Mouse (Mus musculus) brain, embryonic 14.5 days (tissue): ENCODE data around the gene P2rx3. TPM values are rescaled to one million over a fixed set of nuclear protein-coding genes. Genes with fewer than 3 reads are reported as not detected.

Experiments used
- DNase-seq: peaks from one replicate; pipeline ENCODE4 v3.0.0-alpha.2; 2011; ENCODE audit warnings: low read depth
- CTCF ChIP-seq: fragments of 200-500 bp; IDR thresholded peaks from 2 replicates; pipeline ENCODE4 v1.5.1; 2012; ENCODE audit warnings: inconsistent platforms, mild to moderate bottlenecking, moderate library complexity, borderline replicate concordance; ENCODE audit not compliant: insufficient read depth, insufficient read length; ENCODE audit errors: extremely low read depth
- POLR2A ChIP-seq: fragments of 200-500 bp; IDR thresholded peaks from 2 replicates; pipeline ENCODE4 v1.6.1; 2012; ENCODE audit warnings: mild to moderate bottlenecking, inconsistent platforms, borderline replicate concordance; ENCODE audit not compliant: poor library complexity, insufficient read depth, insufficient read length, severe bottlenecking; ENCODE audit errors: extremely low read depth
- polyA plus RNA-seq: library from polyadenylated mRNA; depleted of rRNA; stranded (reverse); fragments of >200 nt; gene quantifications from 2 replicates; pipeline ENCODE4 v1.2.3, GENCODE M21; 2012

The P2rx3 gene
- polyA plus RNA-seq, 1 experiment, result 6.1 TPM

GRCm38 (mm10) chr2:85027281-85027680 is 10.0 kb downstream of the P2rx3 start:
- no peak for DNase-seq
- TF ChIP-seq CTCF (no peak), POLR2A (no peak)

GRCm38 (mm10) chr2:85026178-85026577 is 11.1 kb downstream of the P2rx3 start:
- no peak for DNase-seq
- TF ChIP-seq CTCF (no peak), POLR2A (no peak)

GRCm38 (mm10) chr2:85022043-85022442 is 15.2 kb downstream of the P2rx3 start:
- DNase-seq, result peak; percentile 39
- TF ChIP-seq CTCF (peak; percentile 72), POLR2A (no peak)

GRCm38 (mm10) chr2:85014588-85014982 is 22.7 kb downstream of the P2rx3 start:
- TF ChIP-seq CTCF (no peak), POLR2A (no peak)
- DNase-seq, result no peak

GRCm38 (mm10) chr2:85013826-85014587 is 23.3 kb downstream of the P2rx3 start:
- TF ChIP-seq CTCF, result no peak
- TF ChIP-seq POLR2A, result no peak

GRCm38 (mm10) chr2:85012679-85013078 is 24.6 kb downstream of the P2rx3 start:
- no peak for TF ChIP-seq CTCF
- no peak for TF ChIP-seq POLR2A
- DNase-seq, result peak; percentile 45

More at GRCm38 (mm10) chr2:85013826-85014587, 23.3 kb downstream of the P2rx3 start:
- DNase-seq, result no peak

- TF ChIP-seq POLR2A (no peak), CTCF (no peak)
- DNase-seq, result peak; percentile 69
These were observed 25.2 kb downstream of the P2rx3 start for GRCm38 (mm10) chr2:85011906-85012604.

- TF ChIP-seq CTCF (no peak), POLR2A (no peak)
These were observed 28.1 kb downstream of the P2rx3 start for GRCm38 (mm10) chr2:85009212-85009611.

GRCm38 (mm10) chr2:85007729-85008128 is 29.5 kb downstream of the P2rx3 start:
- TF ChIP-seq CTCF, result peak; percentile 47; the same call in 1 of the 2 replicates
- no peak for TF ChIP-seq POLR2A
- DNase-seq, result peak; percentile 57

More at GRCm38 (mm10) chr2:85009212-85009611, 28.1 kb downstream of the P2rx3 start:
- no peak for DNase-seq

- TF ChIP-seq POLR2A, result no peak
- TF ChIP-seq CTCF, result no peak
- DNase-seq, result no peak
These were observed 30.7 kb downstream of the P2rx3 start for GRCm38 (mm10) chr2:85006600-85006999.

GRCm38 (mm10) chr2:85004341-85004740 is 32.9 kb downstream of the P2rx3 start:
- no peak for DNase-seq
- no peak for TF ChIP-seq CTCF
- TF ChIP-seq POLR2A, result no peak

- TF ChIP-seq CTCF (no peak), POLR2A (no peak)
- no peak for DNase-seq
These were observed 34.7 kb downstream of the P2rx3 start for GRCm38 (mm10) chr2:85002575-85002974.

- TF ChIP-seq CTCF (no peak), POLR2A (no peak)
- DNase-seq, result no peak
These were observed 35.8 kb downstream of the P2rx3 start for GRCm38 (mm10) chr2:85001497-85001896.

- no peak for TF ChIP-seq CTCF
- no peak for TF ChIP-seq POLR2A
- no peak for DNase-seq
These were observed 37.6 kb downstream of the P2rx3 start for GRCm38 (mm10) chr2:84999486-85000181.

GRCm38 (mm10) chr2:84996376-84996775 is 40.9 kb downstream of the P2rx3 start:
- DNase-seq, result no peak
- TF ChIP-seq POLR2A, result no peak
- no peak for TF ChIP-seq CTCF
